Mouse (Mus musculus) midbrain, postnatal 0 days (tissue): Measurements from ENCODE around the gene Plppr4. TPM values are rescaled to one million over a fixed set of nuclear protein-coding genes. Genes with fewer than 3 reads are reported as not detected.

Experiments used
- ATAC-seq: fragments of 200-750 bp; cut with Nextera tagmentation; 2 replicates; pipeline ENCODE4 v1.8.0; 2017; ENCODE audit warnings: moderate number of reproducible peaks, mild to moderate bottlenecking, moderate TSS enrichment, moderate library complexity; ENCODE audit not compliant: low FRiP score
- DNase-seq: peaks from one replicate; pipeline ENCODE4 v3.0.0-alpha.2; 2015; ENCODE audit warnings: low spot score
- H3K27ac ChIP-seq: fragments of 300-500 bp; sonication (generic); 2 replicates; pipeline ENCODE4 v1.5.1; 2014; ENCODE audit warnings: low read depth, mild to moderate bottlenecking, low read length, mixed read lengths
- H3K27me3 ChIP-seq: fragments of 300-500 bp; sonication (generic); 2 replicates; pipeline ENCODE4 v1.6.1; 2014; ENCODE audit warnings: low read length, control low read depth, mixed read lengths; ENCODE audit not compliant: insufficient read depth
- H3K36me3 ChIP-seq: fragments of 300-500 bp; sonication (generic); 2 replicates; pipeline ENCODE4 v1.6.1; 2014; ENCODE audit warnings: low read length, control low read depth, mixed read lengths; ENCODE audit not compliant: insufficient read depth
- H3K4me1 ChIP-seq: fragments of 300-500 bp; sonication (generic); 2 replicates; pipeline ENCODE4 v1.6.1; 2014; ENCODE audit warnings: mild to moderate bottlenecking, control low read depth, antibody characterized with exemption, low read length, mixed read lengths; ENCODE audit not compliant: insufficient read depth
- H3K4me2 ChIP-seq: fragments of 300-500 bp; sonication (generic); 2 replicates; pipeline ENCODE4 v1.6.1; 2014; ENCODE audit warnings: low read depth, mild to moderate bottlenecking, low read length, mixed read lengths; ENCODE audit not compliant: poor library complexity, severe bottlenecking
- H3K4me3 ChIP-seq: fragments of 300-500 bp; sonication (generic); 2 replicates; pipeline ENCODE4 v1.5.1; 2014; ENCODE audit warnings: low read depth, mild to moderate bottlenecking, low read length, moderate library complexity
- H3K9ac ChIP-seq: fragments of 300-500 bp; sonication (generic); replicated peaks from 2 replicates; pipeline ENCODE4 v1.6.1; 2014; ENCODE audit warnings: mild to moderate bottlenecking, low read length, moderate library complexity, mixed read lengths; ENCODE audit not compliant: poor library complexity, severe bottlenecking
- H3K9me3 ChIP-seq: fragments of 300-500 bp; sonication (generic); 2 replicates; pipeline ENCODE4 v1.6.1; 2016; ENCODE audit warnings: low read length, control low read depth
- CTCF ChIP-seq: IDR thresholded peaks from 2 replicates; pipeline ENCODE4 v1.5.1; 2016; ENCODE audit warnings: antibody characterized with exemption, mild to moderate bottlenecking
- WGBS: fragments of 180-500 bp; shearing (Covaris S2); extraction: QIAGEN DNeasy Blood & Tissue Kit; methylation state at CpG from one replicate; pipeline ENCODE4 v1.1.7; 2014; 5-methylcytosine and 5-hydroxymethylcytosine counted together
- polyA plus RNA-seq: library from polyadenylated mRNA; unstranded; fragments of >200 nt; fragmentation: Nextera tagmentation; extraction: Ambion mirVana; gene quantifications from 2 replicates; pipeline ENCODE4 v1.2.1, GENCODE M21; 2015
- total RNA-seq: library from RNA; depleted of rRNA; stranded (reverse); fragments of >200 nt; gene quantifications from 2 replicates; pipeline ENCODE4 v1.2.3, GENCODE M21; 2014; rRNA removed

The Plppr4 gene
- total RNA-seq (88.1 and 95.6 TPM in 2 replicates), polyA plus RNA-seq (61.6 and 67.6 TPM in 2 replicates)

- Histone ChIP-seq H3K36me3 (no peaks in the 10 kb centered on the region), H3K9me3 (no peaks in the 10 kb centered on the region), H3K4me2 (peak within 1 kb of the TSS; percentile 56), H3K4me1 (peaks cover 3% of the 10 kb centered on the region; the same call in 1 of the 2 replicates), H3K9ac (peak within 1 kb of the TSS; percentile 85), H3K4me3 (peak within 1 kb of the TSS; percentile 69), H3K27ac (peak within 1 kb of the TSS; percentile 93), H3K27me3 (no peaks in the 10 kb centered on the region)
- DNase-seq = no peak
- ATAC-seq = no peak
- TF ChIP-seq CTCF = no peak
- WGBS = 12% methylated on average over 5 of the region's 5 CpGs
Observed at GRCm38 (mm10) chr3:117360528-117360927, at the start of gene Plppr4. Plppr4 (minus strand) TSS chr3:117360876.

DNA sequence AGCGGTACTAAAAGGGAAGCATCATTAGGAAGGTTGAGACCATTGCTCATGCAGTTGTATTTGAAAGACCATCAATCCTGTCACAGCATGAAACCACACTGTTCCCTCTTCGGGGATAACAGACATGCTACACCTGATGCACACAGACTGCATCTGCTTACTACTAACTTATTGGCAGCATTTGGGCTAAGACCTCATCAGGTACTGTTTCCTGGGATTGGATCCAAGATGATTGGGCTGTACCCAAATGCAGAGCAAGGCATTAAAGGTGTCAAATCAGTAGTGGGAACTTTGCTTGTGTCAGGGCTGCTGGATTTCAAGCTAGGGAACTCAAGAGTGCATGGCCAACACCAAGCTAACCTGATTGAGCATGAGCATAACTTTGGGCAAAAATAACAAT, 45.1 kb upstream of the Plppr4 start:
- ATAC-seq = no peak

GRCm38 (mm10) chr3:117403740-117404139, 43.1 kb upstream of the Plppr4 start:
- no peaks in the 10 kb centered on the region for H3K4me1 ChIP-seq
- no peaks in the 10 kb centered on the region for H3K9me3 ChIP-seq
- 87% methylated on average over 3 of the region's 3 CpGs for WGBS
- no peak overlapping the region for H3K9ac ChIP-seq
- ATAC-seq = no peak
- no peaks in the 10 kb centered on the region for H3K27me3 ChIP-seq
- H3K4me3 ChIP-seq = no peak overlapping the region
- no peak overlapping the region for H3K27ac ChIP-seq
- peak; percentile 34 for DNase-seq
- no peaks in the 10 kb centered on the region for H3K36me3 ChIP-seq
- TF ChIP-seq CTCF = no peak
- H3K4me2 ChIP-seq = no peak overlapping the region

More for the DNA sequence above, 45.1 kb upstream of the Plppr4 start:
- Histone ChIP-seq H3K36me3 (no peaks in the 10 kb centered on the region), H3K9me3 (no peaks in the 10 kb centered on the region), H3K4me1 (no peaks in the 10 kb centered on the region), H3K9ac (no peak overlapping the region), H3K27me3 (no peaks in the 10 kb centered on the region), H3K27ac (no peak overlapping the region), H3K4me3 (no peak overlapping the region), H3K4me2 (no peak overlapping the region)
- 95% methylated on average over 2 of the region's 2 CpGs for WGBS
- TF ChIP-seq CTCF = no peak
- DNase-seq = no peak

- no peak overlapping the region for H3K4me2 ChIP-seq
- ATAC-seq (no peak), DNase-seq (no peak)
- 95% methylated on average over 1 of the region's 1 CpGs for WGBS
- no peaks in the 10 kb centered on the region for H3K9me3 ChIP-seq
- H3K27ac ChIP-seq = no peak overlapping the region
- H3K36me3 ChIP-seq = no peaks in the 10 kb centered on the region
- H3K4me3 ChIP-seq = no peak overlapping the region
- no peaks in the 10 kb centered on the region for H3K27me3 ChIP-seq
- no peak overlapping the region for H3K9ac ChIP-seq
- no peaks in the 10 kb centered on the region for H3K4me1 ChIP-seq
- no peak for TF ChIP-seq CTCF
Observed at GRCm38 (mm10) chr3:117366041-117366440, 5.4 kb upstream of the Plppr4 start.

GRCm38 (mm10) chr3:117359686-117360521, 772 bp downstream of the Plppr4 start:
- Histone ChIP-seq H3K36me3 (no peaks in the 10 kb centered on the region), H3K9me3 (no peaks in the 10 kb centered on the region), H3K27ac (peak overlapping the region; percentile 93), H3K4me3 (peak overlapping the region; percentile 69), H3K4me2 (peak overlapping the region; percentile 56), H3K9ac (peak overlapping the region; percentile 85), H3K4me1 (peaks cover 3% of the 10 kb centered on the region; the same call in 1 of the 2 replicates), H3K27me3 (no peaks in the 10 kb centered on the region)
- WGBS = 2% methylated on average over 46 of the region's 46 CpGs
- ATAC-seq (peak; percentile 80), DNase-seq (peak; percentile 70)
- no peak for TF ChIP-seq CTCF

- Histone ChIP-seq H3K9me3 (no peaks in the 10 kb centered on the region), H3K27me3 (no peaks in the 10 kb centered on the region), H3K4me1 (peaks cover 3% of the 10 kb centered on the region; the same call in 1 of the 2 replicates), H3K27ac (peak overlapping the region; percentile 93), H3K36me3 (no peaks in the 10 kb centered on the region), H3K4me2 (peak overlapping the region; percentile 56), H3K4me3 (peak overlapping the region; percentile 69), H3K9ac (peak overlapping the region; percentile 85)
- ATAC-seq = peak; percentile 64
- WGBS = 51% methylated on average over 5 of the region's 5 CpGs
- DNase-seq = peak; percentile 27
- TF ChIP-seq CTCF = no peak
Observed at GRCm38 (mm10) chr3:117358981-117359628, 1.6 kb downstream of the Plppr4 start.
